Mouse (Mus musculus): ENCODE measurements around the gene Set. TPM values are rescaled to one million over a fixed set of nuclear protein-coding genes. Genes with fewer than 3 reads are reported as not detected.

Set gene
- total and polyA plus RNA-seq, 3 experiments: 515 to 1,049 (median 902) TPM

DNA sequence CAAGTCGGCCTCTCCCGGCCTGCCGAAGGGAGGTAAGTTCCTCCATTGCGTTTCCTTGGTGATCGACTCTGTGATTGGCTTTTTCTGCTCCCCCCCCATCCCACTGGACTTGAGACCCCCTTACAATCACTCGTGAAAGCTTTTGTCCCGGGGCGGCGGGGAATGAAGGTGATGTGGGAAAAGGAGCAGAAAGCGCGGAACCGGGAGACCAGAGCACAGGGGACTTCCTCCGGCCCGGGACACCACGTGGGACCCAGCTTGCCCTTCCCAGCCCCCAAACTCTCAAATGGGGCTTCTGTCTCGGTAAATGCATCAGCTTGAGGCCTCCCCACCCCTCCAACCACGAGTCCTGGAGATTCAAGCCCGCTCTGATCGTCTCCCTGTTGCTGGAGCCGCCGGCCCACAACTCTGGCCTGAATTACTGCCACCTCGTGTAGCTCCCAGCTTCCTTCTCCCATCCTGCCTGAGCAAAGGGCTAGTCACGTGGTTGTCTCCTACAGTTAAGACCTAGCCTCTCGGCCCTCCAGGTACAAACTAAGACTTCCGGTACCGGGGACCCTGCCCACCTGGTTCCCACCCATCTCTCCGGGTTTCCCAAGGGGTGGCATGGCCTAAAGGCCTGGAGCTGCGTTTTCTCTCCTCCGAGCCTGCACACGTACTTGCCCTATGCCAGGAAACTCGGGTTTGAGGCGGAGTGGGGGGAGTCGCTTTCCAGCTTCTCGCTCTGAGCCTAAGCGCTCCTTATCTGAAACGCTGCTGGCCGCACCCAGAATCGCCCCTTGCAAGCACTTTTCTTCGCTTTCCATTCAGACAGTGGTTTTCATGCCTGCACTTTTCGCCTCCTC is 5.3 kb downstream of the Set start (continued):
- TF ChIP-seq BHLHE40 (IDR thresholded peaks at IDR 0.05; ENCODE audit: low read depth, low read length) (peak; percentile 66), ETS1 (conservative IDR thresholded peaks at IDR 0.05; ENCODE audit: low read depth, low read length) (0 out of 2 replicates have a peak, but pooled peaks have one; percentile 17), CHD1 (IDR thresholded peaks at IDR 0.05; ENCODE audit: low read depth, low read length) (no peak; the same call in 1 of the 2 replicates), GABPA (IDR thresholded peaks at IDR 0.05; ENCODE audit: insufficient replicate concordance, low read depth, low read length) (no peak), MEF2A (IDR thresholded peaks at IDR 0.05; ENCODE audit: borderline replicate concordance, low read depth, low read length) (no peak), USF2 (conservative IDR thresholded peaks at IDR 0.05; ENCODE audit: low read depth, low read length) (peak; percentile 71), ELF1 (IDR thresholded peaks at IDR 0.05; ENCODE audit: low read depth, low read length) (peak; percentile 57), MAFK (IDR thresholded peaks at IDR 0.05; ENCODE audit: insufficient replicate concordance, low read length) (no peak), RAD21 (IDR thresholded peaks at IDR 0.05; ENCODE audit: low read depth, low read length) (no peak)

DNA sequence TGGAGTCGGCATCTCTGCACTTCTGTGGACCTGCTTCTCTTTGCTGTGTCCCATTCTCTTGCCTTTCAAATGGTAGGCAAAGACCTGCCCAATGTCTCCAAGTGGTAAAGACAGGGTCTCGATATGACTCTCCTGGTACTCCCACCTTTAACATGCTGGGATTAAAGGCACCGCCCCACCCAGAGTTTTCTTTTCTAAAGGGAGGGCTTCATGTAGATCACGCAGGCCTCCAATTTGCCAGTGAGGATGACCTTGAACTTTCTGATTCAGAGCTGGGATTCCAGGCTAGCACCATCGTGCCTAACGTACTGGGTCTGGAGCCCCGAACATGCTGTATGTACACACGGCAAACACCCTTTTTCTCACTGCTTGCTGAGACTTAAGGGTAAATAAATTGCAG is 6.1 kb downstream of the Set start:
- Histone ChIP-seq H3K4me1 (ENCODE audit: control insufficient read depth in 1 of 2, insufficient read depth in 2 of 2) (peaks cover 3 to 10% of the 10 kb centered on the region in 2 experiments; a peak in 2 of 4 replicates), H3K36me3 (replicated peaks in 1 of 2; ENCODE audit: control insufficient read depth in 1 of 2, insufficient read depth in 1 of 2, low read length in 1 of 2) (peaks cover 0 to 9% of the 10 kb centered on the region in 2 experiments), H3K4me3 (replicated peaks in 1 of 3; ENCODE audit: low read depth in 2 of 3, low read length in 2 of 3, poor library complexity in 1 of 3) (peak overlapping the region; percentile 79 to 91 (median 79)), H3K9me3 (replicated peaks; ENCODE audit: low read length) (peaks cover under 1% of the 10 kb centered on the region), H3K27ac (ENCODE audit: insufficient read depth, low read depth) (peak overlapping the region; percentile 53), H3K9ac (ENCODE audit: insufficient read depth, low read depth) (peak overlapping the region; percentile 68), H3K27me3 (replicated peaks) (no peaks in the 10 kb centered on the region), H3K4me2 (ENCODE audit: insufficient read depth, low read depth, poor library complexity, severe bottlenecking) (peak overlapping the region; percentile 88), H3K79me2 (replicated peaks; ENCODE audit: control insufficient read depth, extremely low read depth, insufficient read depth, poor library complexity, severe bottlenecking) (peaks cover 56% of the 10 kb centered on the region)
- dilution Hi-C loops (cut with MboI; ENCODE audit: extremely low pct_ligation_motif_present, extremely low pct_unique_long_range_greater_than_20kb, low sequenced_read_pairs) (no loop called here), in situ Hi-C loops (cut with MboI; ENCODE audit: low pct_ligation_motif_present, low pct_unique_long_range_greater_than_20kb, low sequenced_read_pairs) (no loop called here)
- TF ChIP-seq JUND (conservative IDR thresholded peaks at IDR 0.05; ENCODE audit: low read depth, low read length) (no peak), RAD21 (IDR thresholded peaks at IDR 0.05; ENCODE audit: low read depth, low read length) (no peak), ZC3H11A (IDR thresholded peaks at IDR 0.05; ENCODE audit: low read depth, low read length) (no peak), EP300 (IDR thresholded peaks at IDR 0.05; ENCODE audit: low read length) (no peak), IRF4 (IDR thresholded peaks at IDR 0.05; ENCODE audit: low read depth, low read length) (0 out of 2 replicates have a peak, but pooled peaks have one; percentile 9), HCFC1 (IDR thresholded peaks at IDR 0.05; ENCODE audit: low read depth, low read length) (no peak), SMC3 (IDR thresholded peaks at IDR 0.05; ENCODE audit: low read depth, low read length) (no peak)
- no peak for DNase-seq (ENCODE audit: extremely low read depth)

DNA sequence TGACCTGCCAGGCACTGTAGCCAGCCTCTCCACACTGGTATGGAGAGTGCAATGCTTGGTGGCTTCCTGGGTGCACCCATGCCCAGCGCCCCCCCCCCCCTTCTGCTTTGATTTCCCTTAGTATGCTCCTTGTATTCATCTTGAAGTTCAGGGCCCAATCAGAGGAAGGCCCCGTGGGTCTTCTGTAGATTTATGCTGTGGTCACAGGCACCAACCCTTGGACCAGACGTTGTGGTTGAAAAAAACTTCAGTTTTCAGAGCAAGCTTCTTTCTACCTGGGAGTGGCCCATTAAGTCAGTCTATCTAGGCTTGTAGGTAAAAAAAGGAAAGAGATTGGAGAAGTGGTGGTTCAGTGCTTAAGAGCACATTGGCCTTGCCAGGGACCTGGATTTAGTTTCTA is 6.6 kb downstream of the Set start:
- H3K27ac ChIP-seq (ENCODE audit: insufficient read depth, low read depth): peak overlapping the region; percentile 53; the same call in 1 of the 2 replicates
- TF ChIP-seq JUN (IDR thresholded peaks at IDR 0.05; ENCODE audit: insufficient read depth, low read depth, low read length): no peak
- H3K4me3 ChIP-seq (replicated peaks in 1 of 3; ENCODE audit: low read depth in 2 of 3, low read length in 2 of 3, poor library complexity in 1 of 3): peak overlapping the region; percentile 79 to 91 (median 79)
- no peaks in the 10 kb centered on the region for H3K27me3 ChIP-seq (replicated peaks)
- H3K4me2 ChIP-seq (ENCODE audit: insufficient read depth, low read depth, poor library complexity, severe bottlenecking): peak overlapping the region; percentile 88
- peak overlapping the region; percentile 68 for H3K9ac ChIP-seq (ENCODE audit: insufficient read depth, low read depth)
- H3K79me2 ChIP-seq (replicated peaks; ENCODE audit: control insufficient read depth, extremely low read depth, insufficient read depth, poor library complexity, severe bottlenecking): peaks cover 61% of the 10 kb centered on the region
- peaks cover 3 to 14% of the 10 kb centered on the region in 2 experiments for H3K36me3 ChIP-seq (replicated peaks in 1 of 2; ENCODE audit: control insufficient read depth in 1 of 2, insufficient read depth in 1 of 2, low read length in 1 of 2)
- peaks cover 6 to 15% of the 10 kb centered on the region in 2 experiments; a peak in 3 of 4 replicates for H3K4me1 ChIP-seq (ENCODE audit: control insufficient read depth in 1 of 2, insufficient read depth in 2 of 2)
- no peaks in the 10 kb centered on the region for H3K9me3 ChIP-seq (replicated peaks; ENCODE audit: low read length)
- dilution Hi-C loops (cut with MboI; ENCODE audit: extremely low pct_ligation_motif_present, extremely low pct_unique_long_range_greater_than_20kb, low sequenced_read_pairs): no loop called here
- in situ Hi-C loops (cut with MboI; ENCODE audit: low pct_ligation_motif_present, low pct_unique_long_range_greater_than_20kb, low sequenced_read_pairs): no loop called here
- DNase-seq (ENCODE audit: extremely low read depth): no peak

All from CH12.LX (cell line).